15 mouse cellular contexts compared by ENCODE assay signal in genomic region chr19:3831716-3832115, GRCm38 (mm10). TPM values are rescaled to one million over a fixed set of nuclear protein-coding genes. Genes with fewer than 3 reads are reported as not detected.
DNase-seq lines count a peak whose midpoint lies in the region; ATAC-seq and TF ChIP-seq lines count a peak whose summit lies in the region.
"Had no signal": no experiment of that assay in that cellular context is flagged by ENCODE, and none has a peak within 500 bp of the region (broad histone marks: within the 10 kb centered on the region; RNA-seq: fewer than 3 reads in every experiment).

No protein-coding gene starts in this region.

- WGBS in liver, adult 2 months, result 15% methylated on average over 8 of the region's 8 CpGs
- WGBS in stomach, embryonic 14.5 days, result 65% methylated on average over 8 of the region's 8 CpGs
- 58% methylated on average over 8 of the region's 8 CpGs for WGBS in hindbrain, embryonic 13.5 days

- no peak overlapping the region for H3K4me3 ChIP-seq in liver, adult 2 months (ENCODE audit: insufficient read depth, low read depth, low read length)
- H3K4me3 ChIP-seq in stomach, embryonic 14.5 days (ENCODE audit: low read depth, low read length), result no peak overlapping the region
- H3K4me3 ChIP-seq in hindbrain, embryonic 13.5 days, result no peak overlapping the region
- H3K4me3 ChIP-seq: gastrocnemius, adult 2 months; limb, embryonic 15.5 days; megakaryocyte, embryonic 14.5 days had no signal

- no peak for TF ChIP-seq CTCF in liver, adult 2 months (IDR thresholded peaks at IDR 0.05; ENCODE audit: low read depth, low read length)

- no peaks in the 10 kb centered on the region for H3K27me3 ChIP-seq in liver, adult 2 months (ENCODE audit: control insufficient read depth, insufficient read depth, low read length)
- H3K27me3 ChIP-seq in stomach, embryonic 14.5 days (ENCODE audit: control insufficient read depth, insufficient read depth, low read length), result no peaks in the 10 kb centered on the region
- no peaks in the 10 kb centered on the region for H3K27me3 ChIP-seq in hindbrain, embryonic 13.5 days
- H3K27me3 ChIP-seq: limb, embryonic 15.5 days had no signal

- H3K79me2 ChIP-seq in liver, adult 2 months (ENCODE audit: control insufficient read depth, insufficient read depth, low read length), result no peaks in the 10 kb centered on the region

- no peaks in the 10 kb centered on the region for H3K36me3 ChIP-seq in liver, adult 2 months (ENCODE audit: control insufficient read depth, insufficient read depth, low read length)
- no peaks in the 10 kb centered on the region for H3K36me3 ChIP-seq in stomach, embryonic 14.5 days (ENCODE audit: control insufficient read depth, insufficient read depth, low read length)
- H3K36me3 ChIP-seq in hindbrain, embryonic 13.5 days, result no peaks in the 10 kb centered on the region
- H3K36me3 ChIP-seq: limb, embryonic 15.5 days had no signal

- no peak for TF ChIP-seq POLR2A in liver, adult 2 months (IDR thresholded peaks at IDR 0.05; ENCODE audit: extremely low read depth, insufficient read depth, low read length)

- H3K27ac ChIP-seq in liver, adult 2 months (replicated peaks; ENCODE audit: insufficient read depth, low read depth, low read length), result peak overlapping the region; percentile 70
- H3K27ac ChIP-seq in stomach, embryonic 14.5 days (ENCODE audit: low read length), result no peak overlapping the region
- no peak overlapping the region for H3K27ac ChIP-seq in hindbrain, embryonic 13.5 days
- H3K27ac ChIP-seq: gastrocnemius, adult 2 months; kidney, postnatal 0 days; limb, embryonic 15.5 days had no signal

- peak; percentile 29; the same call in 1 of the 2 replicates for ATAC-seq in stomach, embryonic 14.5 days (ENCODE audit: insufficient number of reproducible peaks, insufficient read depth, low FRiP score, low read depth)
- ATAC-seq in frontal cortex, adult (ENCODE audit: low TSS enrichment), result no peak
- no peak for ATAC-seq in hindbrain, embryonic 13.5 days (ENCODE audit: low FRiP score)
- ATAC-seq: forebrain, embryonic 14.5 days had no signal

- peak; percentile 32 for DNase-seq in embryo, embryonic 9.5 days (ENCODE audit: extremely low spot score)
- no peak for DNase-seq in embryo, embryonic 10 days (ENCODE audit: low spot score)
- DNase-seq in kidney, adult 18-20 months, result peak; percentile 65
- DNase-seq in liver, adult 2 months (ENCODE audit: extremely low read depth, low read depth, low spot score), result peak; percentile 88
- DNase-seq in lung, postnatal 14 days, result no peak
- DNase-seq: cerebellum, postnatal 25 days; gastrocnemius, adult 2 months; heart, postnatal 36 days had no signal

- no peak overlapping the region for H3K9ac ChIP-seq in liver, adult 2 months (ENCODE audit: low read depth, low read length)
- no peak overlapping the region for H3K9ac ChIP-seq in stomach, embryonic 14.5 days (replicated peaks; ENCODE audit: low read depth, low read length)
- no peak overlapping the region for H3K9ac ChIP-seq in hindbrain, embryonic 13.5 days
- H3K9ac ChIP-seq: limb, embryonic 15.5 days had no signal

- no peak overlapping the region for H3K4me2 ChIP-seq in stomach, embryonic 14.5 days (replicated peaks; ENCODE audit: low read depth, low read length)
- H3K4me2 ChIP-seq in hindbrain, embryonic 13.5 days, result no peak overlapping the region
- H3K4me2 ChIP-seq: limb, embryonic 15.5 days had no signal

- H3K4me1 ChIP-seq in liver, adult 2 months (ENCODE audit: control insufficient read depth, insufficient read depth, low read length), result peaks cover 15% of the 10 kb centered on the region
- no peaks in the 10 kb centered on the region for H3K4me1 ChIP-seq in stomach, embryonic 14.5 days (ENCODE audit: control insufficient read depth, insufficient read depth, low read length)
- no peaks in the 10 kb centered on the region for H3K4me1 ChIP-seq in hindbrain, embryonic 13.5 days (replicated peaks)
- H3K4me1 ChIP-seq: limb, embryonic 15.5 days had no signal

- H3K9me3 ChIP-seq in stomach, embryonic 14.5 days (ENCODE audit: control insufficient read depth, low read depth, low read length), result no peaks in the 10 kb centered on the region
- no peaks in the 10 kb centered on the region for H3K9me3 ChIP-seq in hindbrain, embryonic 13.5 days
- H3K9me3 ChIP-seq: limb, embryonic 15.5 days had no signal

RNA-seq across cellular contexts. Expression of gene Chka, which starts 19.9 kb away (rescaled TPM):
- total RNA-seq in liver, adult 2 months (2014; rRNA removed), result 11.9 and 26.0 TPM in 2 replicates
- 56.7 and 62.0 TPM in 2 replicates for polyA plus RNA-seq in liver, adult 2 months (2012; rRNA removed)
- polyA plus RNA-seq in stomach, embryonic 14.5 days (2014; fragmentation: Nextera tagmentation; extraction: Ambion mirVana), result 59.8 and 60.8 TPM in 2 replicates
- polyA plus RNA-seq in hindbrain, embryonic 13.5 days (2015; fragmentation: Nextera tagmentation; extraction: Ambion mirVana), result 52.9 TPM in 2 replicates

Comparison
In these comparisons a context has a peak if more than half of its experiments do, and no peak if none do; other contexts are left out.
1. DNase-seq: peak in embryo, embryonic 9.5 days (single experiment), kidney, adult 18-20 months (single experiment) and liver, adult 2 months (single experiment); none in embryo, embryonic 10 days (single experiment) and lung, postnatal 14 days (single experiment).